Mouse (Mus musculus) stomach, postnatal 0 days (tissue): Measurements from ENCODE around the gene A4gnt. TPM values are rescaled to one million over a fixed set of nuclear protein-coding genes. Genes with fewer than 3 reads are reported as not detected.
"Not testable (repeated sequence)": the region's sequence is repeated elsewhere in the genome, so short reads cannot be mapped to it uniquely, and the experiment has no call there.

Experiments used
- ATAC-seq: fragments of 200-750 bp; cut with Nextera tagmentation; 2 replicates; pipeline ENCODE4 v1.8.0; 2017; ENCODE audit not compliant: low FRiP score, low TSS enrichment
- DNase-seq: peaks from one replicate; pipeline ENCODE4 v3.0.0-alpha.2; 2016; ENCODE audit warnings: low spot score
- H3K27ac ChIP-seq: fragments of 300-500 bp; sonication (generic); replicated peaks from 2 replicates; pipeline ENCODE4 v1.5.1; 2014; ENCODE audit warnings: mild to moderate bottlenecking, control low read depth
- H3K27me3 ChIP-seq: fragments of 300-500 bp; sonication (generic); 2 replicates; pipeline ENCODE4 v1.6.1; 2014; ENCODE audit warnings: low read length; ENCODE audit not compliant: control insufficient read depth, insufficient read depth
- H3K36me3 ChIP-seq: fragments of 300-500 bp; sonication (generic); 2 replicates; pipeline ENCODE4 v1.6.1; 2014; ENCODE audit warnings: low read length, mixed read lengths; ENCODE audit not compliant: control insufficient read depth, insufficient read depth
- H3K4me1 ChIP-seq: fragments of 300-500 bp; sonication (generic); replicated peaks from 2 replicates; pipeline ENCODE4 v1.6.1; 2014; ENCODE audit warnings: antibody characterized with exemption; ENCODE audit not compliant: control insufficient read depth, insufficient read depth
- H3K4me2 ChIP-seq: fragments of 300-500 bp; sonication (generic); replicated peaks from 2 replicates; pipeline ENCODE4 v1.6.1; 2014; ENCODE audit warnings: low read depth, mild to moderate bottlenecking, control low read depth, moderate library complexity
- H3K4me3 ChIP-seq: fragments of 300-500 bp; sonication (generic); 2 replicates; pipeline ENCODE4 v1.5.1; 2014; ENCODE audit warnings: low read depth, low read length, control low read depth
- H3K9ac ChIP-seq: fragments of 300-500 bp; sonication (generic); 2 replicates; pipeline ENCODE4 v1.6.1; 2014; ENCODE audit warnings: mild to moderate bottlenecking, low read length, control low read depth, mixed read lengths
- H3K9me3 ChIP-seq: fragments of 300-500 bp; sonication (generic); 2 replicates; pipeline ENCODE4 v1.6.1; 2016; ENCODE audit warnings: low read length; ENCODE audit not compliant: control insufficient read depth
- CTCF ChIP-seq: IDR thresholded peaks from 2 replicates; pipeline ENCODE4 v1.5.1; 2016; ENCODE audit warnings: antibody characterized with exemption, low read depth, mild to moderate bottlenecking, moderate library complexity
- EP300 ChIP-seq: optimal IDR thresholded peaks from 2 replicates; pipeline ENCODE3; 2016; ENCODE audit warnings: antibody characterized with exemption
- WGBS: fragments of 180-500 bp; shearing (Covaris S2); extraction: QIAGEN DNeasy Blood & Tissue Kit; methylation state at CpG from one replicate; pipeline ENCODE4 v1.1.7; 2014; 5-methylcytosine and 5-hydroxymethylcytosine counted together
- polyA plus RNA-seq: library from polyadenylated mRNA; unstranded; fragments of >200 nt; fragmentation: Nextera tagmentation; extraction: Ambion mirVana; gene quantifications from 2 replicates; pipeline ENCODE4 v1.2.1, GENCODE M21; 2015

The A4gnt gene
- polyA plus RNA-seq, 1 experiment from 2014 or later, result 4.5 TPM

- H3K9ac ChIP-seq, result peak within 1 kb of the TSS; percentile 96
- ATAC-seq (peak; percentile 97), DNase-seq (peak; percentile 91)
- H3K4me3 ChIP-seq, result peak within 1 kb of the TSS; percentile 93
- H3K4me1 ChIP-seq, result no peaks in the 10 kb centered on the region
- H3K36me3 ChIP-seq, result no peaks in the 10 kb centered on the region
- peak within 1 kb of the TSS; percentile 88 for H3K4me2 ChIP-seq
- TF ChIP-seq CTCF (no peak), EP300 (peak; percentile 99)
- WGBS, result under 1% methylated on average over 57 of the region's 57 CpGs
- H3K27ac ChIP-seq, result peak within 1 kb of the TSS; percentile 88
- H3K9me3 ChIP-seq, result no peaks in the 10 kb centered on the region
- no peaks in the 10 kb centered on the region for H3K27me3 ChIP-seq
Measured at GRCm38 (mm10) chr9:99575677-99576480, 36.4 kb upstream of the A4gnt start, which contains the start of gene Dbr1. Gene Dbr1, plus strand, starts transcription at chr9:99575799.

- no peaks in the 10 kb centered on the region for H3K9me3 ChIP-seq
- no peaks in the 10 kb centered on the region for H3K27me3 ChIP-seq
- H3K36me3 ChIP-seq, result peaks cover 11% of the 10 kb centered on the region
- H3K4me1 ChIP-seq, result no peaks in the 10 kb centered on the region
- H3K27ac ChIP-seq, result no peak overlapping the region
- H3K4me2 ChIP-seq, result no peak overlapping the region
- H3K9ac ChIP-seq, result no peak overlapping the region
- WGBS, result 28% methylated on average over 2 of the region's 2 CpGs
- DNase-seq, result peak; percentile 44
- H3K4me3 ChIP-seq, result no peak overlapping the region
- TF ChIP-seq EP300 (no peak), CTCF (peak; percentile 85)
- ATAC-seq, result peak; percentile 62; the same call in 1 of the 2 replicates
Measured at GRCm38 (mm10) chr9:99580655-99581054, 31.6 kb upstream of the A4gnt start.

- Histone ChIP-seq H3K27ac (no peak overlapping the region), H3K4me2 (no peak overlapping the region), H3K9ac (no peak overlapping the region), H3K4me3 (no peak overlapping the region), H3K27me3 (no peaks in the 10 kb centered on the region), H3K36me3 (peaks cover 3% of the 10 kb centered on the region), H3K4me1 (no peaks in the 10 kb centered on the region), H3K9me3 (no peaks in the 10 kb centered on the region)
- peak; percentile 53; the same call in 1 of the 2 replicates for ATAC-seq
- no peak for TF ChIP-seq EP300
- TF ChIP-seq CTCF, result peak; percentile 91
- peak; percentile 76 for DNase-seq
- WGBS, result 24% methylated on average over 8 of the region's 8 CpGs
Measured at GRCm38 (mm10) chr9:99587505-99588202, 24.6 kb upstream of the A4gnt start.

DNA sequence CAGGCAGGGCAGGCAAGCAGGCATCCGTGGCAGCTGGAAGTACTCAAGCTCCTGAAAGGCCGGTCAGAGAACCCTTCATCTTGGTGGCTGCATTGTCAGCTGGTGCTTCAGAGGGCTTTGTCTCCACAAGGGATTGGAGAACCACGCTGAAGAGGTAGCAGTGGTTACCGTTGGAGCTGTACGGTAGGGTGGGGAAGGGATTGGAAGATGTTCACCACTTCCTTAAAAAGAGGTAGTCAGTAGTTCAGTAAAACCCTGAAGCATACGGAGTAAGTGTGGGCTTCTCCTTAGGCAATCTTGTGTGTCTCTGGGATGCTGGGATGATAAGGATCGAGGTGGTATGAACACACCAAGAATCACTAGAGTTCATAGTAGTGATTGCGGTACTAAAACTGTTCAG lies 21.2 kb upstream of the A4gnt start:
- 62% methylated on average over 8 of the region's 8 CpGs for WGBS

DNA sequence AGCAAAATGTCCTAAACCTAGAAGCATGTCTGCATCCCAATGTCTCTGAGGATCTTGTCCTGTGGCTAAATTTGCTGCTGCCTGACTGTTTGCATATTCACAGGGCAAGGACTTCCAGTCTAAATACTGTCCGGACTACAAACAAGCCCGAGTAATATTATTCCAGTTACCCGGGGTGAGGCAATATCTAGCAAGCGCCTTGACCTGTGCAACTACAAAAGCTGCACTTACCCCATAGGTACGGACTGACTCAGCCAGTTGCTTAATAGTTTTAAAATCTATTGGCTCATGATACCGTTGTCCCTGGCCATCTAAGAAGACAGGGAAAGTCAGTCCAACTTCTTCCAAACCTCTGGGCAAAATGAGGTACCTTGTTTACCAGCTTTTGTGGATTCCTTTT lies 13.2 kb upstream of the A4gnt start:
- H3K9me3 ChIP-seq, H3K27ac ChIP-seq, H3K27me3 ChIP-seq, H3K4me1 ChIP-seq, DNase-seq, H3K4me3 ChIP-seq, H3K4me2 ChIP-seq, H3K36me3 ChIP-seq, H3K9ac ChIP-seq, ATAC-seq: not testable (repeated sequence)
- WGBS, result 92% methylated on average over 6 of the region's 6 CpGs

More for the DNA sequence above, 21.2 kb upstream of the A4gnt start:
- no peak for TF ChIP-seq EP300
- TF ChIP-seq CTCF, result no peak
- H3K4me3 ChIP-seq, result no peak overlapping the region
- H3K4me2 ChIP-seq, result no peak overlapping the region
- no peak overlapping the region for H3K27ac ChIP-seq
- no peaks in the 10 kb centered on the region for H3K9me3 ChIP-seq
- H3K4me1 ChIP-seq, result no peaks in the 10 kb centered on the region
- H3K9ac ChIP-seq, result no peak overlapping the region
- no peaks in the 10 kb centered on the region for H3K36me3 ChIP-seq
- H3K27me3 ChIP-seq, result no peaks in the 10 kb centered on the region
- ATAC-seq (no peak), DNase-seq (no peak)

- H3K4me3 ChIP-seq, result no peak overlapping the region
- no peaks in the 10 kb centered on the region for H3K36me3 ChIP-seq
- DNase-seq (no peak), ATAC-seq (no peak)
- no peak overlapping the region for H3K4me2 ChIP-seq
- no peak overlapping the region for H3K27ac ChIP-seq
- H3K9ac ChIP-seq, result no peak overlapping the region
- 56% methylated on average over 2 of the region's 2 CpGs for whole genome bisulfite sequencing
- TF ChIP-seq CTCF (no peak), EP300 (no peak)
- H3K9me3 ChIP-seq, result no peaks in the 10 kb centered on the region
- no peaks in the 10 kb centered on the region for H3K27me3 ChIP-seq
- no peaks in the 10 kb centered on the region for H3K4me1 ChIP-seq
Measured at GRCm38 (mm10) chr9:99603566-99603965, 8.7 kb upstream of the A4gnt start.
